Mouse (Mus musculus) granulocyte monocyte progenitor cell, adult 5-6 weeks (primary cell): ENCODE results near the gene Bcl2l13. TPM values are rescaled to one million over a fixed set of nuclear protein-coding genes. Genes with fewer than 3 reads are reported as not detected.
"Not testable (repeated sequence)": the region's sequence is repeated elsewhere in the genome, so short reads cannot be mapped to it uniquely, and the experiment has no call there.

Source experiments
- ATAC-seq: replicated peaks from 2 replicates; pipeline ENCODE4 v1.8.0; 2016; ENCODE audit warnings: mild to moderate bottlenecking, moderate TSS enrichment, inconsistent platforms; ENCODE audit not compliant: poor library complexity, severe bottlenecking
- total RNA-seq, 2 experiments: library from RNA; stranded (forward) in 1 of 2; stranded (reverse) in 1 of 2; fragments of 200-712, 200-1000 nt in 1 of 2; fragments of >200 nt in 1 of 2; fragmentation: Nextera tagmentation in 1 of 2; gene quantifications; 2 replicates each; pipeline ENCODE4 v1.2.3; 2014 to 2017

The Bcl2l13 gene
- total RNA-seq, 2 experiments from 2014 or later = 27.6 to 27.9 TPM

DNA sequence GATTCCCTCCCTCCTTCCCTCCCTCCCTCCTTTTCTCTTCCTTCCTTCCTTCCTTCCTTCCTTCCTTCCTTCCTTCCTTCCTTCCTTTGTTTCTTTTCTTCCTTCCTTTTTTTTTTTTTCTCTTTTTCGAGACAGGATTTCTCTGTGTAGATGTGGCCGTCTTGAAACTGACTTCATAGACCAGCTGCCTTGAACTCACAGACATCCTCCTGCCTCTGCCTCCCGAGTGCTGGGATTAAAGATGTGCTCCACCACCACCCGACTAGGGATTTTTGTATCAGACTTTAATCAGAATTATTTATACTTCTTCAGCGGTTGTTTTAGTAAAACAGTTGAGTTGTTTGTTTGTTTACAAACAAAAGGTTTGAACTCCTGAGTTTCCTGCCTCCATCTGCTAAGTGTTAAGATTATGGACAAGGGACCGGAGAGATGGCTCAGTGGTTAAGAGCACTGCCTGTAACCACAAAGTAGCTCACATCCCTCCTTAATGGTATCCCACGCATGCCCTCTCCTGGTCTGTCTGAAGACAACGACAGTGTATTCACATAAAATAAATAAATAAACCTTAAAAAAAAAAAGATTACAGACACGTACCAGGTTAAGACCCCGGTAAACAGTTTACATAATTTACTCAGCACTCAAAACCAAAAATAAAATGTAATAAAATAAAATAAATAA lies 12.9 kb upstream of the Bcl2l13 start:
- no peak for ATAC-seq

DNA sequence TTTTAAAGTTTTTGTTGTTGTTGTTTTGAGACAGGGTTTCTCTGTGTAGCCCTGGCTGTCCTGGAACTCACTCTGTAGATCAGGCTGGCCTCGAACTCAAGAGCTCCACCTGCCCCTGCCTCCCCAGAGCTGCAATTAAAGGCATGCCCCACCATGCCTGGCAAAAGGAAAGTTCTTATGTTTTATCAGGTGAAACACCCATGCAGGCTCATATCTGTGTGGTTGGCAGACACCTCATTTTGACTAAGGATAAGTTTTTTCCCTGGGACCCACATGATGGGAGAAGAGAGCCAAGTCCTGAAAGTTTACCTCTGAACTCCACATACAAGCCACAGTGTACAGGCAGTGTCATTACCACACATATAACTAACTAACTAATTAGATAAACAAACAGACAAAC lies 6.0 kb upstream of the Bcl2l13 start:
- no peak for ATAC-seq

DNA sequence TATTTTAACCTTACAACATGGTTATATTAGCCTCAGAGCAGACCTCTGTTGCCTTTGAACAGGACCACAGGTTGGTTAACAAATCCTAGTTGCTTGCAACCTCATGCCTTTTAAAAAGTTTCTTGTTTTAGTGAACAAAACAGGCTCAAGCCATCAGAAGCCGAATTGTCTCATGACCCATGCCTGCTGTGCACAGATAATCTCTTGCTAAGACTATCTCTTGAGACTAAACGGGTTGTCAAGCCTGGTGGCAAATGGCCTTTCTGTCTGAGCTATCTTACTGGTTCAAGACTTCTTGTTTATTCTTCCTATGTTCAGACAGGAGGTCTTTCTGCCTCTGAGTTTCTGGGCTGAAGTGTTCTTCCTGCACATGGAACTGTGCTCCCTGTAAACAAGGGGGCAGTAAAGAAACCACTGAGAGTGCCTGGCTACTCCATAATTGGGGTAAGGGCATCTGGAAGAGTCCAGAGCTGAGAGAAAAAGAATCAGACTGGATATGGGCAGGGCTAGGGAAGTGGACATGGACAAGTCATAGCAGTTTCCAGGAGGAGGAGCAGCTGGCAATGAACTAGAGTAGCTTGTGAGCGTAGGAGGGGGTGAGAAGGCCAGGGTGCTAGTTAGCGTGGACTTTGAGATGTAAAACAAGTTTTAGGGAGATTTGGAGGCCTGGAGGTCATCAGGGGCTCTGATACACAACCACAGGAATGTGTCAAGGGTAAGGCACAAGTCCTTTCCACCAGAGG lies 5.0 kb upstream of the Bcl2l13 start:
- no peak for ATAC-seq

DNA sequence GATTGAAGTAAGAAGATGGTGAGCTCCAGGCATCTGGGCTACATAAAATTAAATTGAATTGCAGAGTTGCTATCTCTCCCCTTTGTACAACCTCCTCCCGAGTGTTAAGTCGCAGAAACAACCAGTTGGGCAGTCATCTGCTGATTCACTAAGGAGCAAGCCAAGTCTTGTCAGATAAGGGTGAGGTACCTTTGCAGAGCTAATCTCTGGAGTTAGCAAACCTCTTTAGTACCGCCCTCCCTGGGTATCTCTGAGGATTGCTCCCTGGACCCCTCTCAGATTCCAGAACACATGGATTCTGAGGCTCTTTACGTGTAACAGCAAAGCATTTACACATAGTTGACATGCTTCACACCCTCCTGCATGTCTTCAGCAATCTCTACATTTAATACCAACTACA lies 3.9 kb upstream of the Bcl2l13 start:
- ATAC-seq = no peak

DNA sequence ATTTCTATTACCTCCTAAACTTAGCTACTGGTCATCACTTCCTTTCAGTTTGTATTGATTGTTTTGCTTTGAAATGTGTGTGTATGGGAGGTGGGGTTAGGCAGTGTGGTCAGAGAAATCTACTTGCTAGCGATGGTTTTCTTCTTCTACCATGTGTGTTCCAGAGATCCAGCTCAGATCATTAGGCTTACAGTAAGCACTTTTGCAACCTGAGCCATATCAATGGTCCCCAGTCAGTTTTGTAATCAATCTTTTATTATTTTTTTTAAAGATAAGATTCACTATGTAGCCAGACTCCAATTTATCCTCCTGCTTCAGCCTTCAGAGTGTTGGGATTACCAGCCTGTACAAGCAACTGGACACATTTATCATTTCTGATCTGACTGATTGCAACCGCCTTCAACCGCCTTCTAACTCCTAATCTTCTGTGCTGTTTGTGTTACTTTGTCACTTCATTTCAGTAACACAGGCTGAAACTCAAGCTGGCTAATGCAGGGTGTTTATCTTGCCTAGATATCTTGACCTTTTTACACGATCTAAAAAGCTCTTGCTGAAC lies 1.2 kb upstream of the Bcl2l13 start:
- ATAC-seq = no peak

DNA sequence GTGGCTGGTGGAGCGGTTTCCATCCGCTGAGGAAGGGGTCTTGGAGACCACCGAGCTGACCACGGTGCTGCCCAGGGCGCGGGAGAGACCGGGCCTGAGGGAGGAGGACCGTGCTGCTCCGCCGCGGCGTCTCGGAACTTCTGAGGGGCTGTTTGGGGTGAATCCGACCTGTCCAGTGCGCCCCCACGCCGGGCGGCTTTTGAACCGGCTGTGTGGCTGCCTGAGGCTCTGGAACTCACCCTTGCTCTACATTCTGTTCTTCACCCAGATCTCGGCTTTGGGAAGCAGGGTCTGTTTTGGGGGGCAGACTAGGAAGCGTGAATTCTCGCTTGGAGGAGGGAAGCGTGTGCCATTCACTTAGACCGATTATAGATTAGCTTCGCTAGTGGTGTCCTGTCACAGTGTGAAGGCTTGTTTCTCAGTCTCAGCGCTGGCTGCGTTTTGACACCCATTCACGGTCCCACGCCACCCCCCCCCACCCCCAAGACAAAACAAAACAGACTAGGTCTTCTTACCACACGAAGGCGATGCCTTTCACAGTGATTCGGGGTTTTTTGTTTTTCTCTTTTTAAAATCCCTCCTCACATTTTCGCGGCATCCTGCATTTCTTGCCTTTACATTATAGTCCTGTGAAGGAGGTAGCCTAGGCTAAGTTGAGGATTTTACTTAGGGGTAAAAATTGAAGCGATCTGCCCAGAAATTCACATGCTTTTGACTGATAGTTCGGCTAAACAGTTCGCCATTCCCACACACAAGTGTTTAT lies 558 bp downstream of the Bcl2l13 start:
- ATAC-seq = peak; percentile 32

DNA sequence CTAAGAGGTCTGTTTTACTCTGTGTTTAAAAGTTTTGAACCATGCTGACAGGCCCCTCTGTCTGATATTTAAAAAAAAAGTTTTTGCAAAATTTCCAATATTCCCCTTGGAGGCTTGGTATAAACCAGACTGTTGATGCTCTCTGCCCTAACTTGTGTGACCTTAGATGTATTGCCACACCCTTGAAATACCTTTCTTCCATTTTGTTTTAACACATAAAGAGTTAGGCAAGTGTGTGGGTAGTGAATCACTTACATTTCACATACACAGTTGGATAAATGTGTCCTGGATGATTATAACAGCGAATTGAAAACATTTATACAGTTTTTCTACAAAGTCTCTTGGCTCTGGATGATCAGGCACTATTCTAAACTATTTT lies 1.1 kb downstream of the Bcl2l13 start:
- peak; percentile 33 for ATAC-seq

DNA sequence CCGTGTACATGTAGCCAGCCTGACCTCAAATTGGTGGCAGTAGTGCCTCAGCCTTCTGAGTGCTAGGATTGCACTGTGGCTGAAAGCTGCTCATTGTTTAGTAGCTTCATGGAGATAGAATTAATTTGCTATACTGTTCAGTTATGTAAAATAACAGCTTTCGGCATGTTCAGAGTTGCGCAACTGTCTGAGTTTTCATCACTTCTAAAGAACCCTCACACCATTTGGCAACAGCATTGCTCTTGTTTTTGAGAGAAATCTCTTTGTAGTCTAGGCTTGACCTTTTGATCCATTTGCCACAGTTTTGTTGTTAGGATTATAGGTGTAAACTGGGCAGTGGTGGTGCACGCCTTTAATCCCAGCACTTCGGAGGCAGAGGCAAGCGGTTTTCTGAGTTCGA lies 4.2 kb downstream of the Bcl2l13 start:
- ATAC-seq = peak; percentile 30

DNA sequence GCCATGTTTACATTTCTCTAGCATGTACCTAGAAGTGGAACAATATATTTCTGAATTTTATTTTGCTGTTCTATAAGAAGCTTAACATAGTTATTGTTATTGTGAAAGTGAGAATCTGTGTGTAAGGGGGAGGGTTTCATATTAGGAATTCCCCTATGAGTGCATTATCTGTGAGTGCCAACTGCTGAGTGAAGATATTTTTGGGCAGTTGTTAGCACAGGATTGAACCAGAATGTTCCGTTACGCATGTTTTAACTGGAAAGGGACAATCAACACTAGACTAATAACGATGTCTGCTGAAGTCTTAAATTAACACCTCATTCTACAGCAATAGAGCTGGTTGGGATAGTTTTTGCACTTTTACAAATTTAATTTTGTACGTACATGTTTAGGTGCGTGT lies 5.7 kb downstream of the Bcl2l13 start:
- ATAC-seq = no peak

DNA sequence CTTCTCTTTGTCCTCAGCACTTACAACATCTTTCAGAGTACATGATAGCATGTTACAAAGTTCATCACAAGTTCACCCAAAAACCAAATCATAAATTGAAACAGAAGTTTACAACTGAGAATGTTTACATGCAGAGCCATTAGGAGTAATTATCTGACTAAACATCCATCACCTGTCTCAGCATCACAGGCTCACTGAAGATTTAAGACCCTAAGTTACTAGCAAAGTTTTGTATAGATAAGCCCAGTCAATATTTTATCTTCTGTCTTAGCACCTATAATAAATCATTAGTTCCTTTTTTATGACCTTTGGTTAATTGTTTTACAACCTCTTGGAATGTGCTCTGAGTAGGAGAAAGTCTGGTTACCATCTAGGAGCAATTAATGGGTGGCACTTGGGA lies 14.7 kb downstream of the Bcl2l13 start:
- not testable (repeated sequence) for ATAC-seq

DNA sequence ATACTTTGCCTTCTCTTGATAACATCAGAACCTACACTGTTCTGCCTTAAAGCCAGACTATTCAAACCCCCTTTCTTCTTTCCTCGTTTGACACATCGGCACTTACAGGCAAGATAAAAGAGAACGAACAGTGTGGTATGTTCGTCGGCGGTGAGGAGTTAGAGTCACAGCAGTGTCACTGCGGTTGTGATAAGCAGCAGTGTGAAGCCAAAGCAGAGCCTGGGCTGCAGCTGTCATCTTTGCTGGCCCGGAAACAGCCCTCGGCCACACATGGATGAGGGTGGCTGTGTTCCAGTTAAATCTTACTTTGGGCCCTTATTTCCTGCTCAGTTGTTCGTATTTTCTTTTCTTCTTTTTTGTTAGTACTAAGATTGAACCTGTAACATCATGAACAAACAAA lies 18.4 kb downstream of the Bcl2l13 start:
- no peak for ATAC-seq

DNA sequence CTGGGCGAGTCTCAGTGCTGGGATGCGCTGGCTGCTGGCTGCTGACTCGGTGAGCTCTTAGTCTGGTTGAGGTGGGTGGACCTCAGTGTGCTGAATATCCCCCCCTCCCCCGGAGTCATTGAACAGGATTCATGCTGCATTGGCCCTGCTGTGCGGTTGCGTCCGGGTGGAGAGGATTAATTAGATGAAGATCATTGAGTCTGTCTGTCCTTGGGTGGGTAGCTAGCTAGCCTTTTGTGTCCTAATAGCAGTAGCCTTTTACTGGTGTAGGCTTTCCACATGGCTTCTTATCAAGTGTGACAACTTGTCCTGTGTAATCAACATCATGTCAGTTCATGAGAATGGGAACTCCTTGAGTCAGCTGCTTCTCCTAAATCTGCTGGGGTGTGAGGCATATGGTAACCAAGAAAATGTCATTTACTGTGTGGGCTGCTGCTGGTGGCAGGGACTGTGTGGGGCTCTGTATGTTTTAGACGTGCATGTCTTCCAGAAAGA lies 22.3 kb downstream of the Bcl2l13 start:
- ATAC-seq = no peak

DNA sequence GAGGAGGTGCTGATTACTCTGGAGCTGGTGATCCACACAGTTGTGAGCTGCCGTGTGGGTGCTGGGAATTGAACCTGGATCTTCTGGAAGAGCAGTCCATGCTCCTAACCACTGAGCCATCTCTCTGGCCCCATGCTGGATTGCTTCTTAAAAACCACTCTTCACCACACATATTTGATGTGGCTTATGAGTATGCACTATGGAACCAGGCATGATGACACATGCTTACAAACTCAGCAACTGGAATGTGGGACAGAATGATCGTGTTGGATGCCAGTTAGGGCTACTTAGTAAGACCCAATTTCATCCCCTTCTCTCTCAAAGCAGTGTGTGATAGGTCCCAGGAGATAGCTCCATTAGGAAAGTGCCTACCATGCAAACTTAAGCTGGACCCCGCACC lies 24.1 kb downstream of the Bcl2l13 start:
- ATAC-seq = no peak

DNA sequence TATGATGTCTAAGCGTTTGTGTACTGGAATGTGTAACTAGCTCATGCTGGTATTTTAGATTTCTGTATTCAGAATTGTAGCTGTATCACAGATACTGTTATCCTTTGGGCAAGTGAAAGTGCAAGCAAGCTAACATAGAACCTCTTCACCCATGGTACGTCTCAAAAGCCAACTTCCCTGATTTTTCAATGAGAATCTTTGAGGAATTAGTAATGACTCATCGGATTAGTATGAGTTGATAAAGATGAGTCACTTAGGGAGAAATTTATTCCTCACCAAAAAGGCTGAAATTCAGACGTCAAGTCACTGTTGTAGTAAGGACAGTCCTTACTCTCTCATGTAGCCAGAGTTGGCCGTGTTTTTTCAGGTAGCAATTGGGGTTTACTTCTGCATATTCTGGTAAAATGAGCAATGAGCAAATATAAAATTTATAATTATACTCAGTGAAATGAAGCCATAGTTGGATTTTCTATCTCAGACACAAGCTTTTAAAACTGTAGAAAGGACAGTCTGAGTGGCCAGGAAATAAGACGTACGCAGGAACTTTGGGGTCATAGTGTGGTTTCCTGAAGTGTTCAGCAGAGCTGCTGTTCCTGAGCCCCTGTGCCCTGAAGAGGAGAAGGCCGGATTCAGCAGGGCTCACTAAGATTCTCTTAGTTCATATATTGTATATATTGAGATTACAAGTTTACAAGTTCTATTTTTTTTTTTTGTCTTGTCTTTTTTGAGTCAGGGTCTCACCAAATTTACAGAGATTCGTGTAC lies 30.2 kb downstream of the Bcl2l13 start:
- peak; percentile 17 for ATAC-seq

DNA sequence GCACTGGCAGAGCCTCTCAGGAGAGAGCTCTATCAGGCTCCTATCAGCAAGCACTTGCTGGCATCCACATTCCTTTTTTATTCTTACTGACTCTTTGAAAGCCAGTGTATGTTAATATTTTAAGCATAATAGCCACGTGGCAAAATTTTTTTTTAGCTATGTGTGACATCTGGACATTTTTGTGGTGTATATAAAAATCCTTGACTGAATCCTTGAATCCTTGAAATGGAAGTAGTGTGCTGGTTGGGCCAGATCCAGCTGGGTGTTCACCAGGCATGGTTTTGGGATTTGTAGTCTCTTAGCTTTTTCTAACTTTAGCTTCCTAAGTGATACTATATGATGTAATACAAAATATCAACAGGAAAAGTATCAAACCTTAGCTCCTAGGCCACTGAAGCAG lies 32.8 kb downstream of the Bcl2l13 start:
- no peak for ATAC-seq

DNA sequence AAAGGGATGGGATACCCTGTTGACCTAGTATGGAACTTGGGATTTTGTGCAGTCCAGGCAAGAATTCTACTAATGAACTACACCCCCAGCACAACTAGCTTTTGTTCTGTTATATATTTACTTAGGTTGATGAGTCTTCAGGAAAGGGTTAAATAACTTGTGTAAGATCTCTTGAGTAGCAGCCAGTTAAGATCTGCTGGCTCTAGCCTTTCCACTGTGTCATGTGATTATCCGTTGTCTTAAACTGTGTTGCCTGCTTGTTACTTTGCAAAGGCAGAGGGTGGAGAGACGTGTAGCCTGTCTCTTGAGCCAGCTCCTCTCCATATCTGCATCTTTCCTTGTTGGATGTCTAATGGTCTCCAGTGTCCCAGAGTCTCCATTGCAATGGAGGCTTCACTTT lies 35.3 kb downstream of the Bcl2l13 start:
- ATAC-seq = no peak

DNA sequence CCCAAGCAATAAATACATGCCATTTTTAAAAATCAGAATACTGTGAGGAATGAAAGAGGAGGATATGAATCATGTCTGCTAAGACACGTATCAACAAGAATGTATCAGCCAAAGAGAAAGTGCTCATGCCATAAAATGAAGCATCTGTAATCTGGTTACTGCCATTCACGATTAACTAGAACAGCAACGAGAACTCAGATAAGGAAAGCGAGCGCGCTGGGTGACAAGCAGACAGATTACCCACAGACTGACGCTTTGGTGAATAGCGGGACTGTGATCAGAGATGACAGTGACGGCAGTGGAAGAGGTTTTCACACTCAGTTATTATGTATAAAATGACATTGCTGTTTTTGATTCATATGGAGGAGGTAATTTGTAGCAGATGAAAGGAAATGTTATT lies 37.9 kb downstream of the Bcl2l13 start:
- ATAC-seq = no peak

DNA sequence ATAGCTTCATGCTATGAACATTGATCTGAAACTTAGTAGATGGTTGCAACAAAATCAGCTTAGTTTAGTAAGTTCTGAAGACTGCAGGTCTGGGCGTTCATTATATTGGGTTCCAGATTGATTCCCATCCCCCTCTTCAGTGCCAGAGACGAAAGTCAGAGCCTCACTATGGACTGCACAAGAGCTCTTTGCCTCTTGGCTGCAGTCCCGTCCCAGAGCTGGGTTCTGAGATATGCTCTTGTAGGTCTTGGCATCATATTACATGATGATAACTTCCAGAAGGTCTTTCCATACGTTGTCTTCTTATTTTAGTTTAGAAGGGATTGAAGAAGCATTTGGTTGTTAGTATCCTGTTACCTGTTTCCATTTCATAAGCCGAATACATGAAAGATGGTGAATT lies 43.0 kb downstream of the Bcl2l13 start:
- ATAC-seq = no peak

DNA sequence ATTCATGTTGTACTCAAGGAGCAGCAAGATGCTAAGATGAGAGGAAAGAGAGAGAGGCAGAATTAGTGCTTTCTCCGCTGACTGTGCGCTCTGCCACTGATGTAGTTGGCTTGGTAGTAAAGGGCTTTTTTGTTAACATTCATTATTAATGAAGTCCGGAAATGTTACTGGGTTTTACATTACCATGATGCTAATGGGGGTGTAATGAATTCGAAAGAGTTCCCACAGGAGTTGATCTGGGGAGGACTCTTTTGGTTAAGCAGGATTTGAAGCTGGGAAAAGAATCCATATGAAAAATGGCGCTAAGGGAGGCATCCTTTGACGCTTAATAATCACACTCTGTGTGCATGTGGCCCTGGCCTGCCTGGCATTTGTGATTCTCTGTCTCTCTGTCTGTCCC lies 48.4 kb downstream of the Bcl2l13 start:
- ATAC-seq = no peak

DNA sequence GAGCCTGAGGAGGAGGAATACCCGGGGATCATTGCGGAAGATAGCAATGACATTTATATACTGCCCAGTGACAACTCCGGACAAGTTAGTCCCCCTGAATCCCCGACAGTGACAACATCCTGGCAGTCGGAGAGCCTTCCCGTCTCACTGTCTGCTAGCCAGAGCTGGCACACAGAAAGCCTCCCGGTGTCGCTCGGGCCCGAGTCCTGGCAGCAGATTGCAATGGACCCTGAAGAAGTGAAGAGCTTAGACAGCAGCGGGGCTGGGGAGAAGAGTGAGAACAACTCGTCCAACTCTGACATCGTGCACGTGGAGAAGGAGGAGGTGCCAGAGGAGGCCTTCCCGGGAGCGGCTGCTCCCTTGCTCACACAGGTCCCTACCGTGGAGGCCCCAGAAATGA lies 50.7 kb downstream of the Bcl2l13 start:
- no peak for ATAC-seq
